Mouse (Mus musculus) liver, embryonic 15.5 days (tissue): ENCODE results near the gene Hey2. TPM values are rescaled to one million over a fixed set of nuclear protein-coding genes. Genes with fewer than 3 reads are reported as not detected.

Experiments
- ATAC-seq: fragments of 200-750 bp; cut with Nextera tagmentation; 2 replicates; pipeline ENCODE4 v1.8.0; 2017; ENCODE audit warnings: moderate number of reproducible peaks, mild to moderate bottlenecking, moderate library complexity; ENCODE audit not compliant: insufficient read depth
- H3K27ac ChIP-seq: fragments of 300-500 bp; sonication (generic); replicated peaks from 2 replicates; pipeline ENCODE4 v1.5.1; 2015; ENCODE audit warnings: mild to moderate bottlenecking, inconsistent platforms
- H3K27me3 ChIP-seq: fragments of 300-500 bp; sonication (generic); 2 replicates; pipeline ENCODE4 v1.6.1; 2015; ENCODE audit warnings: mild to moderate bottlenecking, inconsistent platforms
- H3K36me3 ChIP-seq: fragments of 300-500 bp; sonication (generic); replicated peaks from 2 replicates; pipeline ENCODE4 v1.6.1; 2015; ENCODE audit warnings: moderate library complexity, mild to moderate bottlenecking, inconsistent platforms
- H3K4me1 ChIP-seq: fragments of 300-500 bp; sonication (generic); replicated peaks from 2 replicates; pipeline ENCODE4 v1.6.1; 2015; ENCODE audit warnings: inconsistent platforms
- H3K4me2 ChIP-seq: fragments of 300-500 bp; sonication (generic); 2 replicates; pipeline ENCODE4 v1.6.1; 2015; ENCODE audit warnings: moderate library complexity, mild to moderate bottlenecking, inconsistent platforms
- H3K4me3 ChIP-seq: fragments of 300-500 bp; sonication (generic); replicated peaks from 2 replicates; pipeline ENCODE4 v1.5.1; 2015; ENCODE audit warnings: mild to moderate bottlenecking, inconsistent platforms
- H3K9ac ChIP-seq: fragments of 300-500 bp; sonication (generic); 2 replicates; pipeline ENCODE4 v1.6.1; 2015; ENCODE audit warnings: moderate library complexity, mild to moderate bottlenecking, inconsistent platforms
- H3K9me3 ChIP-seq: fragments of 300-500 bp; sonication (generic); replicated peaks from 2 replicates; pipeline ENCODE4 v1.6.1; 2016; ENCODE audit warnings: inconsistent platforms
- WGBS: fragments of 180-500 bp; shearing (Covaris S2); methylation state at CpG from one replicate; pipeline ENCODE4 v1.1.7; 2015; ENCODE audit warnings: mixed read lengths; ENCODE audit not compliant: insufficient replicate concordance; 5-methylcytosine and 5-hydroxymethylcytosine counted together
- polyA plus RNA-seq: library from polyadenylated mRNA; unstranded; fragments of >200 nt; fragmentation: Nextera tagmentation; extraction: Ambion mirVana; gene quantifications from 2 replicates; pipeline ENCODE4 v1.2.1, GENCODE M21; 2015

Hey2 gene
- polyA plus RNA-seq, 1 experiment from 2014 or later: 0.44 TPM

GRCm38 (mm10) chr10:30788340-30788721 is 54.3 kb downstream of the Hey2 start:
- peaks cover 36% of the 10 kb centered on the region for H3K4me1 ChIP-seq
- no peak overlapping the region for H3K27ac ChIP-seq
- peak; percentile 37; the same call in 1 of the 2 replicates for ATAC-seq
- no peaks in the 10 kb centered on the region for H3K27me3 ChIP-seq
- H3K9ac ChIP-seq: no peak overlapping the region
- no peak overlapping the region for H3K4me2 ChIP-seq
- H3K4me3 ChIP-seq: no peak overlapping the region
- H3K9me3 ChIP-seq: no peaks in the 10 kb centered on the region
- H3K36me3 ChIP-seq: no peaks in the 10 kb centered on the region
- WGBS: 41% methylated on average over 1 of the region's 1 CpGs

- ATAC-seq: peak; percentile 63; the same call in 1 of the 2 replicates
- Histone ChIP-seq H3K9me3 (no peaks in the 10 kb centered on the region), H3K27ac (peak overlapping the region; percentile 45; the same call in 1 of the 2 replicates), H3K4me3 (no peak overlapping the region), H3K27me3 (no peaks in the 10 kb centered on the region), H3K4me2 (no peak overlapping the region), H3K4me1 (peaks cover 36% of the 10 kb centered on the region), H3K9ac (no peak overlapping the region), H3K36me3 (no peaks in the 10 kb centered on the region)
- WGBS: 46% methylated on average over 3 of the region's 3 CpGs
These were observed 54.8 kb downstream of the Hey2 start for GRCm38 (mm10) chr10:30787684-30788339.

GRCm38 (mm10) chr10:30786103-30786754 is 56.4 kb downstream of the Hey2 start:
- Histone ChIP-seq H3K4me3 (no peak overlapping the region), H3K27me3 (no peaks in the 10 kb centered on the region), H3K9ac (no peak overlapping the region), H3K4me1 (peaks cover 36% of the 10 kb centered on the region), H3K36me3 (peaks cover 7% of the 10 kb centered on the region; the same call in 1 of the 2 replicates), H3K4me2 (no peak overlapping the region), H3K9me3 (no peaks in the 10 kb centered on the region), H3K27ac (no peak overlapping the region)
- ATAC-seq: no peak
- 83% methylated on average over 5 of the region's 5 CpGs for WGBS

Other genes with a start within 250 kb of the Hey2 start
- gene Trmt11, start 242.1 kb downstream of the Hey2 start, polyA plus RNA-seq: 13.4 and 14.7 TPM in 2 replicates
- 13.3 and 15.6 TPM in 2 replicates for gene Hint3, start 213.2 kb downstream of the Hey2 start, polyA plus RNA-seq
- gene Ncoa7, start 39.5 kb downstream of the Hey2 start, polyA plus RNA-seq: 10.2 and 12.2 TPM in 2 replicates